31 mouse cellular contexts compared by ENCODE assay signal in genomic region chr19:4610109-4610508, GRCm38 (mm10). TPM values are rescaled to one million over a fixed set of nuclear protein-coding genes. Genes with fewer than 3 reads are reported as not detected.
DNase-seq lines count a peak whose midpoint lies in the region; ATAC-seq and TF ChIP-seq lines count a peak whose summit lies in the region.
"Had no signal": no experiment of that assay in that cellular context is flagged by ENCODE, and none has a peak within 500 bp of the region (broad histone marks: within the 10 kb centered on the region; RNA-seq: fewer than 3 reads in every experiment).

No protein-coding gene starts in this region.

- no peaks in the 10 kb centered on the region for H3K27me3 ChIP-seq in midbrain, postnatal 0 days (ENCODE audit: insufficient read depth, low read length)
- H3K27me3 ChIP-seq in midbrain, embryonic 16.5 days (ENCODE audit: control insufficient read depth, insufficient read depth, low read depth, low read length), result no peaks in the 10 kb centered on the region
- no peaks in the 10 kb centered on the region for H3K27me3 ChIP-seq in kidney, embryonic 16.5 days (ENCODE audit: insufficient read depth, low read length)
- H3K27me3 ChIP-seq: CH12.LX; embryonic facial prominence, embryonic 13.5 days; forebrain, embryonic 12.5 days; heart, embryonic 13.5 days; neural tube, embryonic 13.5 days had no signal

- no peak overlapping the region for H3K4me2 ChIP-seq in midbrain, postnatal 0 days (ENCODE audit: low read depth, low read length, poor library complexity, severe bottlenecking)
- H3K4me2 ChIP-seq in midbrain, embryonic 16.5 days (ENCODE audit: low read length), result no peak overlapping the region
- H3K4me2 ChIP-seq in kidney, embryonic 16.5 days (replicated peaks; ENCODE audit: low read depth, low read length), result no peak overlapping the region
- H3K4me2 ChIP-seq: embryonic facial prominence, embryonic 13.5 days; forebrain, embryonic 12.5 days; heart, embryonic 13.5 days; liver, embryonic 15.5 days; neural tube, embryonic 13.5 days had no signal

- H3K36me3 ChIP-seq in midbrain, postnatal 0 days (ENCODE audit: insufficient read depth, low read length), result peaks cover 30% of the 10 kb centered on the region
- peaks cover 10% of the 10 kb centered on the region for H3K36me3 ChIP-seq in midbrain, embryonic 16.5 days (ENCODE audit: control insufficient read depth, insufficient read depth, low read length)
- peaks cover 25% of the 10 kb centered on the region for H3K36me3 ChIP-seq in kidney, embryonic 16.5 days (ENCODE audit: insufficient read depth, low read length)

- peaks cover 14% of the 10 kb centered on the region; the same call in 1 of the 2 replicates for H3K4me1 ChIP-seq in midbrain, postnatal 0 days (ENCODE audit: insufficient read depth, low read length)
- H3K4me1 ChIP-seq in midbrain, embryonic 16.5 days (ENCODE audit: control insufficient read depth, insufficient read depth, low read length), result peaks cover 29% of the 10 kb centered on the region
- H3K4me1 ChIP-seq in kidney, embryonic 16.5 days (ENCODE audit: insufficient read depth, low read length), result peaks cover 26% of the 10 kb centered on the region

- H3K4me3 ChIP-seq in left cerebral cortex, adult 2 months, result no peak overlapping the region
- no peak overlapping the region for H3K4me3 ChIP-seq in midbrain, postnatal 0 days (ENCODE audit: low read depth, low read length)
- no peak overlapping the region for H3K4me3 ChIP-seq in midbrain, embryonic 16.5 days (ENCODE audit: low read depth, low read length)
- H3K4me3 ChIP-seq in kidney, embryonic 16.5 days (ENCODE audit: low read length), result no peak overlapping the region
- H3K4me3 ChIP-seq: embryonic facial prominence, embryonic 13.5 days; erythroblast, embryonic 14.5 days; forebrain, embryonic 12.5 days; heart, embryonic 13.5 days; layer of hippocampus, adult 2 months; liver, embryonic 15.5 days; megakaryocyte, embryonic 14.5 days; myocyte; neural tube, embryonic 13.5 days had no signal

- WGBS in midbrain, postnatal 0 days, result 51% methylated on average over 4 of the region's 4 CpGs
- WGBS in midbrain, embryonic 16.5 days, result 55% methylated on average over 4 of the region's 4 CpGs
- 53% methylated on average over 4 of the region's 4 CpGs for WGBS in kidney, embryonic 16.5 days

- H3K9me3 ChIP-seq in midbrain, postnatal 0 days (ENCODE audit: low read length), result no peaks in the 10 kb centered on the region
- H3K9me3 ChIP-seq in midbrain, embryonic 16.5 days (replicated peaks; ENCODE audit: control insufficient read depth, low read length, poor library complexity, severe bottlenecking), result no peaks in the 10 kb centered on the region
- H3K9me3 ChIP-seq in kidney, embryonic 16.5 days (ENCODE audit: low read length), result no peaks in the 10 kb centered on the region
- H3K9me3 ChIP-seq: embryonic facial prominence, embryonic 13.5 days; forebrain, embryonic 12.5 days; G1E; heart, embryonic 13.5 days; liver, embryonic 15.5 days; megakaryocyte, embryonic 14.5 days; neural tube, embryonic 13.5 days had no signal

- no peak for ATAC-seq in midbrain, postnatal 0 days (ENCODE audit: low FRiP score)
- no peak for ATAC-seq in midbrain, embryonic 16.5 days
- ATAC-seq in kidney, embryonic 16.5 days (ENCODE audit: low FRiP score, low TSS enrichment), result no peak
- ATAC-seq: intestine, embryonic 16.5 days; lung, postnatal 0 days had no signal

- H3K9ac ChIP-seq in midbrain, postnatal 0 days (replicated peaks; ENCODE audit: low read length, poor library complexity, severe bottlenecking), result no peak overlapping the region
- H3K9ac ChIP-seq in midbrain, embryonic 16.5 days (ENCODE audit: low read depth, low read length), result no peak overlapping the region
- no peak overlapping the region for H3K9ac ChIP-seq in kidney, embryonic 16.5 days (replicated peaks; ENCODE audit: low read length)
- H3K9ac ChIP-seq: embryonic facial prominence, embryonic 13.5 days; forebrain, embryonic 12.5 days; heart, embryonic 13.5 days; liver, embryonic 15.5 days; neural tube, embryonic 13.5 days had no signal

- TF ChIP-seq CTCF in left cerebral cortex, adult 2 months (IDR thresholded peaks at IDR 0.05), result no peak
- no peak for TF ChIP-seq CTCF in midbrain, postnatal 0 days (IDR thresholded peaks at IDR 0.05)

- intact Hi-C loops in heart, postnatal 36 days (cut with DNase I), result no loop called here
- intact Hi-C loops in left cerebral cortex, adult 2 months (cut with DNase I), result loop anchor here (2.0 kb wide), 1 partner anchor 113 kb away; no protein-coding TSS in a partner anchor

- H3K27ac ChIP-seq in left cerebral cortex, adult 2 months, result peak overlapping the region; percentile 28; the same call in 1 of the 2 replicates
- no peak overlapping the region for H3K27ac ChIP-seq in midbrain, postnatal 0 days (ENCODE audit: low read depth, low read length)
- H3K27ac ChIP-seq in midbrain, embryonic 16.5 days (ENCODE audit: low read length), result no peak overlapping the region
- H3K27ac ChIP-seq in kidney, embryonic 16.5 days (ENCODE audit: low read length), result no peak overlapping the region
- H3K27ac ChIP-seq: embryonic facial prominence, embryonic 13.5 days; forebrain, embryonic 12.5 days; heart, embryonic 13.5 days; hindbrain, postnatal 0 days; liver, embryonic 15.5 days; neural tube, embryonic 13.5 days had no signal

- peak; percentile 96 for DNase-seq in heart, adult 11 months
- DNase-seq in heart, postnatal 36 days, result no peak
- no peak for DNase-seq in left cerebral cortex, adult 2 months (ENCODE audit: extremely low spot score in 1 of 2, low spot score in 2 of 2)
- DNase-seq in left cerebral cortex, adult 11 months (ENCODE audit: low spot score), result no peak
- DNase-seq in midbrain, postnatal 0 days (ENCODE audit: low spot score), result peak; percentile 31
- DNase-seq: adrenal gland, adult 2 months; B cell, adult 2 months; cerebellum, adult 11-12 months; cerebellum, postnatal 25 days; kidney, adult 9 months; liver; midbrain, embryonic 14.5 days; retina, postnatal 1 day; right cerebral cortex, postnatal 25 days; thymus, postnatal 14 days had no signal

RNA-seq across cellular contexts. Expression of gene Lrfn4, which starts 5.4 kb away (rescaled TPM):
- total RNA-seq in heart, postnatal 36 days (2021), result 1 to 10 TPM; 7.7 to 9.2 TPM
- 10 to 100 TPM; 41.2 to 44.9 TPM for total RNA-seq in left cerebral cortex, adult 2 months (2021)
- total RNA-seq in midbrain, postnatal 0 days (2014; rRNA removed), result 164 TPM in 2 replicates
- polyA plus RNA-seq in midbrain, postnatal 0 days (2015; fragmentation: Nextera tagmentation; extraction: Ambion mirVana), result 15.4 and 17.1 TPM in 2 replicates
- 10.4 and 11.3 TPM in 2 replicates for polyA plus RNA-seq in midbrain, embryonic 16.5 days (2015; fragmentation: Nextera tagmentation; extraction: Ambion mirVana)
- polyA plus RNA-seq in kidney, embryonic 16.5 days (2015; fragmentation: Nextera tagmentation; extraction: Ambion mirVana), result 4.5 and 6.0 TPM in 2 replicates

RNA-seq across cellular contexts. Expression of gene Rce1, which starts 15.3 kb away (rescaled TPM):
- total RNA-seq in heart, postnatal 36 days (2021), result 10 to 100 TPM in 1 of 2 experiments, 1 to 10 TPM in 1; 9.4 to 10.1 TPM
- total RNA-seq in left cerebral cortex, adult 2 months (2021), result 10 to 100 TPM; 26.4 to 30.6 TPM
- 74.9 and 85.1 TPM in 2 replicates for total RNA-seq in midbrain, postnatal 0 days (2014; rRNA removed)
- 43.3 and 46.7 TPM in 2 replicates for polyA plus RNA-seq in midbrain, postnatal 0 days (2015; fragmentation: Nextera tagmentation; extraction: Ambion mirVana)
- polyA plus RNA-seq in midbrain, embryonic 16.5 days (2015; fragmentation: Nextera tagmentation; extraction: Ambion mirVana), result 51.4 and 52.4 TPM in 2 replicates
- 92.4 and 96.0 TPM in 2 replicates for polyA plus RNA-seq in kidney, embryonic 16.5 days (2015; fragmentation: Nextera tagmentation; extraction: Ambion mirVana)

Comparison
In these comparisons a context has a peak if more than half of its experiments do, and no peak if none do; other contexts are left out.
1. DNase-seq: peak in heart, adult 11 months (single experiment) and midbrain, postnatal 0 days (single experiment); none in heart, postnatal 36 days (0 of 2), left cerebral cortex, adult 2 months (0 of 2) and left cerebral cortex, adult 11 months (single experiment).
2. RNA of gene Lrfn4, which starts 5.4 kb away (total RNA-seq): 164 TPM in midbrain, postnatal 0 days and 41.2 to 44.9 TPM in left cerebral cortex, adult 2 months; 7.7 to 9.2 TPM in heart, postnatal 36 days; every median in the first group is over 4 times any median in the second.